Mouse (Mus musculus): ENCODE data around the gene Artn.
A peak's percentile ranks its signal among the peaks of the same experiment; 100 is the strongest.

Artn gene

GRCm38 (mm10) chr4:117918762-117919161 is 10.8 kb downstream of the Artn start:
- DNase-seq (ENCODE audit: low read depth, low spot score) = no peak

- DNase-seq (ENCODE audit: low read depth, low spot score) = no peak
These were observed 11.3 kb downstream of the Artn start for GRCm38 (mm10) chr4:117918261-117918660.

- no peak for DNase-seq (ENCODE audit: low read depth, low spot score)
These were observed 11.7 kb downstream of the Artn start for GRCm38 (mm10) chr4:117917847-117918246.

- no peak for DNase-seq (ENCODE audit: low read depth, low spot score)
These were observed 12.2 kb downstream of the Artn start for GRCm38 (mm10) chr4:117917402-117917801.

- DNase-seq (ENCODE audit: low read depth, low spot score) = no peak
These were observed 13.2 kb downstream of the Artn start for GRCm38 (mm10) chr4:117916386-117916785.

- no peak for DNase-seq (ENCODE audit: low read depth, low spot score)
These were observed 14.0 kb downstream of the Artn start for GRCm38 (mm10) chr4:117915489-117916105.

- peak; percentile 85 for DNase-seq (ENCODE audit: low read depth, low spot score)
These were observed 14.7 kb downstream of the Artn start, which contains the start of gene Ipo13 for GRCm38 (mm10) chr4:117914591-117915442. Ipo13 (minus strand) TSS chr4:117914999.

- no peak for DNase-seq (ENCODE audit: low read depth, low spot score)
These were observed 15.5 kb downstream of the Artn start for GRCm38 (mm10) chr4:117914031-117914430.

- no peak for DNase-seq (ENCODE audit: low read depth, low spot score)
These were observed 16.1 kb downstream of the Artn start for GRCm38 (mm10) chr4:117913421-117913820.

- no peak for DNase-seq (ENCODE audit: low read depth, low spot score)
These were observed 16.8 kb downstream of the Artn start for GRCm38 (mm10) chr4:117912685-117913273.

GRCm38 (mm10) chr4:117912131-117912561 is 17.4 kb downstream of the Artn start:
- DNase-seq (ENCODE audit: low read depth, low spot score) = no peak

- no peak for DNase-seq (ENCODE audit: low read depth, low spot score)
These were observed 20.6 kb downstream of the Artn start for GRCm38 (mm10) chr4:117908834-117909453.

GRCm38 (mm10) chr4:117906196-117906595 is 23.4 kb downstream of the Artn start:
- no peak for DNase-seq (ENCODE audit: low read depth, low spot score)

- DNase-seq (ENCODE audit: low read depth, low spot score) = no peak
These were observed 24.8 kb downstream of the Artn start for GRCm38 (mm10) chr4:117904761-117905160.

- DNase-seq (ENCODE audit: low read depth, low spot score) = no peak
These were observed 25.5 kb downstream of the Artn start for GRCm38 (mm10) chr4:117904094-117904493.

GRCm38 (mm10) chr4:117898111-117898510 is 31.5 kb downstream of the Artn start:
- no peak for DNase-seq (ENCODE audit: low read depth, low spot score)

- DNase-seq (ENCODE audit: low read depth, low spot score) = no peak
These were observed 33.5 kb downstream of the Artn start for GRCm38 (mm10) chr4:117896031-117896430.

GRCm38 (mm10) chr4:117895339-117895738 is 34.2 kb downstream of the Artn start:
- DNase-seq (ENCODE audit: low read depth, low spot score) = no peak

- DNase-seq (ENCODE audit: low read depth, low spot score) = no peak
These were observed 35.0 kb downstream of the Artn start for GRCm38 (mm10) chr4:117894601-117895000.

GRCm38 (mm10) chr4:117893376-117893775 is 36.2 kb downstream of the Artn start:
- no peak for DNase-seq (ENCODE audit: low read depth, low spot score)

GRCm38 (mm10) chr4:117891738-117892161 is 37.8 kb downstream of the Artn start, which contains the start of gene Dph2:
Dph2 (minus strand) TSS chr4:117892032.
- peak; percentile 82 for DNase-seq (ENCODE audit: low read depth, low spot score)

GRCm38 (mm10) chr4:117890750-117891149 is 38.8 kb downstream of the Artn start:
- DNase-seq (ENCODE audit: low read depth, low spot score) = no peak

All from retina, postnatal 7 days (tissue).